Mouse (Mus musculus) hindbrain, embryonic 14.5 days (tissue): ENCODE measurements around the gene Ttll11. TPM values are rescaled to one million over a fixed set of nuclear protein-coding genes. Genes with fewer than 3 reads are reported as not detected.

ENCODE experiments used
- ATAC-seq: fragments of 200-750 bp; cut with Nextera tagmentation; 2 replicates; pipeline ENCODE4 v1.8.0; 2017; ENCODE audit warnings: moderate number of reproducible peaks, mild to moderate bottlenecking, moderate TSS enrichment, moderate library complexity; ENCODE audit not compliant: low FRiP score
- DNase-seq: peaks from one replicate; pipeline ENCODE4 v3.0.0-alpha.2; 2015; ENCODE audit warnings: low spot score
- H3K27ac ChIP-seq: fragments of 300-500 bp; sonication (generic); 2 replicates; pipeline ENCODE4 v1.5.1; 2014; ENCODE audit warnings: mild to moderate bottlenecking, moderate library complexity
- H3K27me3 ChIP-seq: fragments of 300-500 bp; sonication (generic); 2 replicates; pipeline ENCODE4 v1.6.1; 2014; ENCODE audit warnings: mild to moderate bottlenecking, low read length, mixed read lengths; ENCODE audit not compliant: control insufficient read depth, insufficient read depth
- H3K36me3 ChIP-seq: fragments of 300-500 bp; sonication (generic); replicated peaks from 2 replicates; pipeline ENCODE4 v1.6.1; 2014; ENCODE audit not compliant: control insufficient read depth, insufficient read depth
- H3K4me1 ChIP-seq: fragments of 300-500 bp; sonication (generic); replicated peaks from 2 replicates; pipeline ENCODE4 v1.6.1; 2014; ENCODE audit warnings: antibody characterized with exemption, low read length, mixed read lengths; ENCODE audit not compliant: control insufficient read depth, insufficient read depth
- H3K4me2 ChIP-seq: fragments of 300-500 bp; sonication (generic); replicated peaks from 2 replicates; pipeline ENCODE4 v1.6.1; 2014; ENCODE audit warnings: mild to moderate bottlenecking, moderate library complexity
- H3K4me3 ChIP-seq: fragments of 300-500 bp; sonication (generic); replicated peaks from 2 replicates; pipeline ENCODE4 v1.5.1; 2014; ENCODE audit warnings: mild to moderate bottlenecking, low read length
- H3K9ac ChIP-seq: fragments of 300-500 bp; sonication (generic); 2 replicates; pipeline ENCODE4 v1.6.1; 2014
- H3K9me3 ChIP-seq: fragments of 300-500 bp; sonication (generic); 2 replicates; pipeline ENCODE4 v1.6.1; 2016; ENCODE audit warnings: low read length; ENCODE audit not compliant: control insufficient read depth
- WGBS: fragments of 180-500 bp; shearing (Covaris S2); extraction: QIAGEN DNeasy Blood & Tissue Kit; methylation state at CpG from one replicate; pipeline ENCODE4 v1.1.7; 2014; 5-methylcytosine and 5-hydroxymethylcytosine counted together
- polyA plus RNA-seq: library from polyadenylated mRNA; unstranded; fragments of >200 nt; fragmentation: Nextera tagmentation; extraction: Ambion mirVana; gene quantifications from 2 replicates; pipeline ENCODE4 v1.2.1, GENCODE M21; 2014

Gene Ttll11
- polyA plus RNA-seq, 1 experiment from 2014 or later, result 6.6 TPM

GRCm38 (mm10) chr2:35811801-35812560 lies 167.7 kb downstream of the Ttll11 start:
- Histone ChIP-seq H3K4me1 (peaks cover 4% of the 10 kb centered on the region), H3K36me3 (no peaks in the 10 kb centered on the region), H3K27ac (no peak overlapping the region), H3K4me2 (no peak overlapping the region), H3K4me3 (no peak overlapping the region), H3K9ac (no peak overlapping the region), H3K27me3 (no peaks in the 10 kb centered on the region), H3K9me3 (no peaks in the 10 kb centered on the region)
- 58% methylated on average over 14 of the region's 14 CpGs for WGBS
- DNase-seq (peak; percentile 42), ATAC-seq (no peak)

DNA sequence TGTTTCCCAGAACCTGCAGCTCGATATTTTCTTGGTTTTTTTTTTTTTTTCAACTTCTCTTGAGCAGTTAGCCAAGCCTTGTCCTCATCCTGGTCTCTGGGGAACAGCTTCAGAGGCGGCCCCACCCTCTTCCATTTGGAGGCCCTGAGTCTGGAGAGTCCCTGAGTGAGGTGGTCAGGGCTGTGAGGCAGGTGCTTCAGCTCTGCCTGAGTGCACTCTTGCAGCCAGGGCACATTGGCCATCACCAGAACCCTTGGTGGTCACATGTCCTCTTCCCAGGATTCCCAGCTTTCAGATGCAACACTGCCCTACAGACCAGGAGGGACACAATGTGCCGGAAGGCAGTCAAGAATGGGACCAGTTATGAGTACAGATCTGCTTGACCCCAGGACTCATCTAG lies 169.7 kb downstream of the Ttll11 start:
- Histone ChIP-seq H3K9me3 (no peaks in the 10 kb centered on the region), H3K4me1 (peaks cover 4% of the 10 kb centered on the region), H3K27me3 (no peaks in the 10 kb centered on the region), H3K27ac (no peak overlapping the region), H3K4me3 (no peak overlapping the region), H3K4me2 (no peak overlapping the region), H3K9ac (no peak overlapping the region), H3K36me3 (no peaks in the 10 kb centered on the region)
- ATAC-seq (no peak), DNase-seq (no peak)
- 93% methylated on average over 3 of the region's 3 CpGs for WGBS

GRCm38 (mm10) chr2:35809141-35809540 lies 170.6 kb downstream of the Ttll11 start:
- H3K27ac ChIP-seq, result no peak overlapping the region
- no peak overlapping the region for H3K4me2 ChIP-seq
- H3K27me3 ChIP-seq, result no peaks in the 10 kb centered on the region
- DNase-seq, result no peak
- 23% methylated on average over 3 of the region's 3 CpGs for WGBS
- H3K9me3 ChIP-seq, result no peaks in the 10 kb centered on the region
- H3K4me1 ChIP-seq, result peaks cover 4% of the 10 kb centered on the region
- no peaks in the 10 kb centered on the region for H3K36me3 ChIP-seq
- no peak overlapping the region for H3K4me3 ChIP-seq
- no peak overlapping the region for H3K9ac ChIP-seq
- ATAC-seq, result no peak

- Histone ChIP-seq H3K4me2 (no peak overlapping the region), H3K4me3 (no peak overlapping the region), H3K36me3 (no peaks in the 10 kb centered on the region), H3K9ac (no peak overlapping the region), H3K27me3 (no peaks in the 10 kb centered on the region), H3K27ac (no peak overlapping the region), H3K9me3 (no peaks in the 10 kb centered on the region), H3K4me1 (no peaks in the 10 kb centered on the region; the same call in 1 of the 2 replicates)
- no peak for ATAC-seq
- no peak for DNase-seq
- WGBS, result 72% methylated on average over 13 of the region's 13 CpGs
Measured at GRCm38 (mm10) chr2:35805881-35806280, 173.8 kb downstream of the Ttll11 start.

- H3K27ac ChIP-seq, result no peak overlapping the region
- H3K9ac ChIP-seq, result no peak overlapping the region
- no peak for ATAC-seq
- 70% methylated on average over 11 of the region's 11 CpGs for WGBS
- DNase-seq, result no peak
- no peaks in the 10 kb centered on the region for H3K9me3 ChIP-seq
- H3K4me3 ChIP-seq, result no peak overlapping the region
- no peaks in the 10 kb centered on the region for H3K36me3 ChIP-seq
- no peak overlapping the region for H3K4me2 ChIP-seq
- no peaks in the 10 kb centered on the region for H3K27me3 ChIP-seq
- no peaks in the 10 kb centered on the region; the same call in 1 of the 2 replicates for H3K4me1 ChIP-seq
Measured at GRCm38 (mm10) chr2:35803095-35803494, 176.6 kb downstream of the Ttll11 start.

DNA sequence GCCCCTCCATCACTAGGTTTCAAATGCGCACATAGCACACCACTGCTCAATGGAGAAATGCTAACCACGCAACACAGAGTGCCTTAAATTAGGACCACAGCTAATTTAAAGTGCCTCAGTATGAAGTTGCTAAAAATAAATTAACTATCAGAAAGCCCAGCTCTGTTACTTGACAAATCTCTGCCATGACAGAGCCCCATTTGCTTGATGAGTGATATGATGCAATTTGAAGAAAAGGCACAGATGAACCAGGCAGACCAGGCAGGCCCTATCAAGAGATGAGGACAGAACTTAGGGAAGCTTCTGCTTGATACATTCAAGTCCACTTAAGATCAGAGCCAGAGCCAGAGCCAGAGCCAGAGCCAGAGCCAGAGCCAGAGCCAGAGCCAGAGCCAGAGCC lies 178.0 kb downstream of the Ttll11 start:
- ATAC-seq (no peak), DNase-seq (no peak)
- H3K9me3 ChIP-seq, result no peaks in the 10 kb centered on the region
- H3K27ac ChIP-seq, result no peak overlapping the region
- H3K4me3 ChIP-seq, result no peak overlapping the region
- no peaks in the 10 kb centered on the region for H3K27me3 ChIP-seq
- no peaks in the 10 kb centered on the region; the same call in 1 of the 2 replicates for H3K4me1 ChIP-seq
- no peaks in the 10 kb centered on the region for H3K36me3 ChIP-seq
- no peak overlapping the region for H3K9ac ChIP-seq
- H3K4me2 ChIP-seq, result no peak overlapping the region
- 98% methylated on average over 2 of the region's 2 CpGs for WGBS

DNA sequence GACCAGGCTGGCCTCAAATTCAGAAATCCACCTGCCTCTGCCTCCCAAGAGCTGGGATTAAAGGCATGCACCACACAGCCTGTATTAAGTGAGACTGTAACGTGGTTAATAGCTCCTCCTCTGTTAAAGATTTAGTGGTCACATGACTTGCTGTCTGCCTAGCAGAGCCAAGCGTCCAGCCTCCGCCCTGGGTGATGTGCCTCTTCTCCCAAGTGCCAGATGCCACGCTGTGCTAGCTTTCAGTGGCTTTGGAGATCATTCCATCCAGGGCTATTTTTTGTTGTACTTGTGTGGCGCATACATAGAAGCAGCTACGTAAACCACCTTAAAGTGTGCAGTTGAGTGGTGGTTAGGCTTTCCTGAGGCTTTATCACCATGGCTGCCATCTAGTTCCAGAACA lies 180.6 kb downstream of the Ttll11 start:
- Histone ChIP-seq H3K36me3 (no peaks in the 10 kb centered on the region), H3K4me1 (no peaks in the 10 kb centered on the region; the same call in 1 of the 2 replicates), H3K9ac (no peak overlapping the region), H3K27me3 (no peaks in the 10 kb centered on the region), H3K4me2 (no peak overlapping the region), H3K27ac (no peak overlapping the region), H3K9me3 (no peaks in the 10 kb centered on the region), H3K4me3 (no peak overlapping the region)
- DNase-seq (no peak), ATAC-seq (no peak)
- 80% methylated on average over 6 of the region's 6 CpGs for WGBS

- H3K4me2 ChIP-seq, result no peak overlapping the region
- H3K27ac ChIP-seq, result no peak overlapping the region
- no peaks in the 10 kb centered on the region; the same call in none of the 2 replicates for H3K4me1 ChIP-seq
- no peak overlapping the region for H3K9ac ChIP-seq
- H3K27me3 ChIP-seq, result no peaks in the 10 kb centered on the region
- H3K36me3 ChIP-seq, result no peaks in the 10 kb centered on the region
- no peak for DNase-seq
- no peak for ATAC-seq
- WGBS, result 77% methylated on average over 8 of the region's 8 CpGs
- H3K9me3 ChIP-seq, result no peaks in the 10 kb centered on the region
- no peak overlapping the region for H3K4me3 ChIP-seq
Measured at GRCm38 (mm10) chr2:35797998-35798397, 181.7 kb downstream of the Ttll11 start.

GRCm38 (mm10) chr2:35789362-35790326 lies 190.1 kb downstream of the Ttll11 start:
- DNase-seq (no peak), ATAC-seq (no peak)
- Histone ChIP-seq H3K9ac (no peak overlapping the region), H3K9me3 (no peaks in the 10 kb centered on the region), H3K27me3 (no peaks in the 10 kb centered on the region), H3K27ac (0 out of 2 replicates have a peak overlapping the region, but pooled peaks have one; percentile 1), H3K4me1 (no peaks in the 10 kb centered on the region; the same call in 1 of the 2 replicates), H3K4me3 (no peak overlapping the region), H3K4me2 (no peak overlapping the region), H3K36me3 (no peaks in the 10 kb centered on the region)
- 76% methylated on average over 27 of the region's 27 CpGs for WGBS
